Mouse (Mus musculus) MEL (cell line): ENCODE measurements around the gene Fam234b. TPM values are rescaled to one million over a fixed set of nuclear protein-coding genes. Genes with fewer than 3 reads are reported as not detected.

Experiments
- DNase-seq: peaks from one replicate; pipeline ENCODE4 v3.0.0; 2011; ENCODE audit warnings: low read depth, low spot score
- H3K27ac ChIP-seq: 2 replicates; pipeline ENCODE4 v1.5.1; 2012; ENCODE audit warnings: low read depth, mild to moderate bottlenecking, control low read depth, low read length, moderate library complexity; ENCODE audit not compliant: control insufficient read depth
- H3K27me3 ChIP-seq, 2 experiments: fragments of 150-350 bp in 1 of 2; sonication (generic) in 1 of 2; 2 replicates each; pipeline ENCODE4 v1.6.1; 2012; ENCODE audit warnings: low read length in 2 of 2, mild to moderate bottlenecking in 2 of 2, improper control_type of control experiment in 1 of 2, moderate library complexity in 1 of 2; ENCODE audit not compliant: insufficient read depth in 2 of 2, control insufficient read depth in 1 of 2
- H3K36me3 ChIP-seq, 2 experiments: 2 replicates each; pipeline ENCODE4 v1.6.1; 2012 to 2014; ENCODE audit warnings: low read length in 2 of 2, improper control_type of control experiment in 1 of 2, inconsistent platforms in 1 of 2, mild to moderate bottlenecking in 1 of 2; ENCODE audit not compliant: insufficient read depth in 2 of 2, control insufficient read depth in 1 of 2
- H3K4me1 ChIP-seq, 2 experiments: fragments of 150-350 bp in 1 of 2; sonication (generic) in 1 of 2; 2 replicates each; pipeline ENCODE4 v1.6.1; 2012; ENCODE audit warnings: low read length in 2 of 2, improper control_type of control experiment in 1 of 2, mild to moderate bottlenecking in 1 of 2; ENCODE audit not compliant: insufficient read depth in 2 of 2, control insufficient read depth in 1 of 2
- H3K4me3 ChIP-seq, 2 experiments: fragments of 150-350 bp in 1 of 2; sonication (generic) in 1 of 2; 2 replicates each; pipeline ENCODE4 v1.5.1; 2012; ENCODE audit warnings: low read depth in 2 of 2, low read length in 2 of 2, mild to moderate bottlenecking in 2 of 2, moderate library complexity in 2 of 2, control low read depth in 1 of 2, improper control_type of control experiment in 1 of 2; ENCODE audit not compliant: control insufficient read depth in 1 of 2, insufficient read depth in 1 of 2
- H3K79me2 ChIP-seq: 2 replicates; pipeline ENCODE4 v1.6.1; 2012; ENCODE audit warnings: mild to moderate bottlenecking, low read length, moderate library complexity; ENCODE audit not compliant: control insufficient read depth, poor library complexity, insufficient read depth
- H3K9ac ChIP-seq: 2 replicates; pipeline ENCODE4 v1.6.1; 2012; ENCODE audit warnings: low read depth, mild to moderate bottlenecking, control low read depth, low read length, moderate library complexity; ENCODE audit not compliant: control insufficient read depth, poor library complexity, severe bottlenecking
- H3K9me3 ChIP-seq: fragments of 150-350 bp; sonication (generic); replicated peaks from 2 replicates; pipeline ENCODE4 v1.6.1; 2012; ENCODE audit warnings: mild to moderate bottlenecking, low read length, improper control_type of control experiment, moderate library complexity; ENCODE audit not compliant: insufficient read depth
- CHD1 ChIP-seq: IDR thresholded peaks from 2 replicates; pipeline ENCODE4 v1.6.1; 2012; ENCODE audit warnings: low read depth, mild to moderate bottlenecking, inconsistent platforms, low read length, improper control_type of control experiment
- E2F4 ChIP-seq: IDR thresholded peaks from 2 replicates; pipeline ENCODE4 v1.6.1; 2011; ENCODE audit warnings: low read depth, low read length, improper control_type of control experiment, borderline replicate concordance
- ELF1 ChIP-seq: IDR thresholded peaks from 2 replicates; pipeline ENCODE4 v1.6.1; 2014; ENCODE audit warnings: low read depth, mild to moderate bottlenecking, inconsistent platforms, low read length, improper control_type of control experiment, moderate library complexity
- EP300 ChIP-seq, 2 experiments: IDR thresholded peaks; 2 replicates each; pipeline ENCODE4 v1.6.1; 2011; ENCODE audit warnings: improper control_type of control experiment in 2 of 2, low read length in 2 of 2, low read depth in 1 of 2, mild to moderate bottlenecking in 1 of 2
- ETS1 ChIP-seq: IDR thresholded peaks from 2 replicates; pipeline ENCODE4 v1.6.1; 2012; ENCODE audit warnings: low read depth, mild to moderate bottlenecking, inconsistent platforms, low read length, improper control_type of control experiment, moderate library complexity
- GABPA ChIP-seq: IDR thresholded peaks from 2 replicates; pipeline ENCODE4 v1.6.1; 2012; ENCODE audit warnings: low read depth, mild to moderate bottlenecking, inconsistent platforms, low read length, improper control_type of control experiment, moderate library complexity
- GATA1 ChIP-seq: IDR thresholded peaks from 2 replicates; pipeline ENCODE4 v1.6.1; 2011; ENCODE audit warnings: low read depth, low read length, improper control_type of control experiment
- HCFC1 ChIP-seq: IDR thresholded peaks from 2 replicates; pipeline ENCODE4 v1.6.1; 2012; ENCODE audit warnings: low read depth, mild to moderate bottlenecking, inconsistent platforms, low read length, improper control_type of control experiment, moderate library complexity
- JUND ChIP-seq: IDR thresholded peaks from 2 replicates; pipeline ENCODE4 v1.6.1; 2011; ENCODE audit warnings: low read depth, mild to moderate bottlenecking, improper control_type of control experiment, low read length
- KAT2A ChIP-seq: conservative IDR thresholded peaks from 2 replicates; pipeline ENCODE4 v1.6.1; 2012; ENCODE audit warnings: low read depth, low read length, improper control_type of control experiment, inconsistent platforms
- MAFK ChIP-seq: IDR thresholded peaks from 2 replicates; pipeline ENCODE4 v1.6.1; 2011; ENCODE audit warnings: low read depth, mild to moderate bottlenecking, low read length, improper control_type of control experiment, borderline replicate concordance
- MXI1 ChIP-seq: IDR thresholded peaks from 2 replicates; pipeline ENCODE4 v1.6.1; 2011; ENCODE audit warnings: mild to moderate bottlenecking, low read depth, low read length, improper control_type of control experiment
- MYB ChIP-seq: IDR thresholded peaks from 2 replicates; pipeline ENCODE4 v1.6.1; 2011; ENCODE audit warnings: mild to moderate bottlenecking, low read depth, low read length, improper control_type of control experiment
- MYC ChIP-seq: IDR thresholded peaks from 2 replicates; pipeline ENCODE4 v1.6.1; 2011; ENCODE audit warnings: low read depth, mild to moderate bottlenecking, low read length, improper control_type of control experiment, moderate library complexity
- NELFE ChIP-seq: IDR thresholded peaks from 2 replicates; pipeline ENCODE4 v1.6.1; 2011; ENCODE audit warnings: low read depth, low read length, improper control_type of control experiment
- NRF1 ChIP-seq: IDR thresholded peaks from 2 replicates; pipeline ENCODE4 v1.6.1; 2014; ENCODE audit warnings: low read depth, mild to moderate bottlenecking, inconsistent platforms, low read length, improper control_type of control experiment, moderate library complexity; ENCODE audit not compliant: poor library complexity, insufficient read depth, severe bottlenecking
- POLR2A ChIP-seq, 2 experiments: IDR thresholded peaks; 2 replicates each; pipeline ENCODE4 v1.6.1; 2011 to 2012; ENCODE audit warnings: low read length in 2 of 2, mild to moderate bottlenecking in 2 of 2, control low read depth in 1 of 2, improper control_type of control experiment in 1 of 2, low read depth in 1 of 2, moderate library complexity in 1 of 2; ENCODE audit not compliant: control insufficient read depth in 1 of 2, insufficient read depth in 1 of 2, poor library complexity in 1 of 2
- POLR2AphosphoS2 ChIP-seq: IDR thresholded peaks from 2 replicates; pipeline ENCODE4 v1.6.1; 2011; ENCODE audit warnings: low read length, improper control_type of control experiment
- RAD21 ChIP-seq: IDR thresholded peaks from 2 replicates; pipeline ENCODE4 v1.6.1; 2011; ENCODE audit warnings: mild to moderate bottlenecking, low read depth, low read length, improper control_type of control experiment
- SIN3A ChIP-seq: IDR thresholded peaks from 2 replicates; pipeline ENCODE4 v1.6.1; 2012; ENCODE audit warnings: low read length, improper control_type of control experiment, inconsistent platforms
- SMC3 ChIP-seq: IDR thresholded peaks from 2 replicates; pipeline ENCODE4 v1.6.1; 2011; ENCODE audit warnings: low read depth, low read length, improper control_type of control experiment
- TAL1 ChIP-seq: IDR thresholded peaks from 2 replicates; pipeline ENCODE4 v1.6.1; 2012; ENCODE audit warnings: mild to moderate bottlenecking, inconsistent platforms, low read length, moderate library complexity, mixed read lengths
- TCF12 ChIP-seq: IDR thresholded peaks from 2 replicates; pipeline ENCODE4 v1.6.1; 2014; ENCODE audit warnings: low read depth, mild to moderate bottlenecking, inconsistent platforms, low read length, improper control_type of control experiment, moderate library complexity
- UBTF ChIP-seq: IDR thresholded peaks from 2 replicates; pipeline ENCODE4 v1.6.1; 2012; ENCODE audit warnings: low read depth, mild to moderate bottlenecking, inconsistent platforms, low read length, improper control_type of control experiment, moderate library complexity, borderline replicate concordance; ENCODE audit not compliant: insufficient read depth
- USF1 ChIP-seq: IDR thresholded peaks from 2 replicates; pipeline ENCODE4 v1.6.1; 2014; ENCODE audit warnings: low read depth, mild to moderate bottlenecking, inconsistent platforms, low read length, improper control_type of control experiment, moderate library complexity
- USF2 ChIP-seq, 2 experiments: IDR thresholded peaks; 2 replicates each; pipeline ENCODE4 v1.6.1; 2011 to 2012; ENCODE audit warnings: improper control_type of control experiment in 2 of 2, low read length in 2 of 2, borderline replicate concordance in 1 of 2, inconsistent platforms in 1 of 2, low read depth in 1 of 2, mild to moderate bottlenecking in 1 of 2; ENCODE audit not compliant: insufficient read depth in 1 of 2
- ZC3H11A ChIP-seq: IDR thresholded peaks from 2 replicates; pipeline ENCODE4 v1.6.1; 2012; ENCODE audit warnings: low read depth, mild to moderate bottlenecking, inconsistent platforms, low read length, improper control_type of control experiment
- ZNF384 ChIP-seq: IDR thresholded peaks from 2 replicates; pipeline ENCODE4 v1.6.1; 2012; ENCODE audit warnings: low read depth, mild to moderate bottlenecking, inconsistent platforms, low read length, improper control_type of control experiment
- polyA plus RNA-seq, 2 experiments: library from polyadenylated mRNA; stranded (reverse) in 1 of 2; unstranded in 1 of 2; fragments of >175 nt in 1 of 2; fragments of >200 nt in 1 of 2; gene quantifications; 2 replicates each; pipeline versions ENCODE4 v1.2.1 to v1.2.4; 2012; ENCODE audit warnings: low replicate concordance in 2 of 2, low read depth in 1 of 2; ENCODE audit not compliant: insufficient read length in 2 of 2, insufficient read depth in 1 of 2, missing spikeins in 1 of 2
- total RNA-seq: library from RNA; depleted of rRNA; stranded (reverse); fragments of 300-350 nt; gene quantifications from 2 replicates; pipeline ENCODE4 v1.2.3, GENCODE M21; 2012

Gene Fam234b
- total and polyA plus RNA-seq, 3 experiments = 12.2 to 20.5 TPM; not detected in 1

DNA sequence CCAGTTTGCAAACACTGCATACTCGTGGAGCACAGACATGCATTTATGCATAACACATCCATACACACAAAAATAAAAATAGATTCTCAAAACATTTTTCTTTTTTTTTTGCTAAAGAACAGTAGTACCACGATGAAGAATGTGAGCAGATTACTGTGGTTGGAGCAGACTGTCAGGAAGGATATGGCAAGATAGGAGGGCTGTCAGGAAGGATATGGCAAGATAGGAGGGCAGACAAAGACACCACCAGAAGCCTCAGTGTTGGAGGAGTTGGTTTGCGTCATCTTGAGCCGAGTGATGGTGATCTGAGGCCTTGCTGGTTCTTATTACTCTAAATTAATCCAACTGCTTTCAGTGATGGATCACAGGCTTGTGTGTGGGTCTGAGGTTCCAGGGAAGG is 34.9 kb upstream of the Fam234b start:
- no peaks in the 10 kb centered on the region for H3K27me3 ChIP-seq
- H3K79me2 ChIP-seq = no peaks in the 10 kb centered on the region; the same call in 1 of the 2 replicates
- TF ChIP-seq MYB (no peak), POLR2A (IDR thresholded peaks at IDR 0.05; ENCODE audit: control insufficient read depth in 1 of 2, insufficient read depth in 1 of 2, low read depth in 1 of 2, low read length in 2 of 2, poor library complexity in 1 of 2) (no peak), POLR2AphosphoS2 (no peak), CHD1 (no peak), MYC (no peak), EP300 (IDR thresholded peaks at IDR 0.05; ENCODE audit: low read depth in 1 of 2, low read length in 2 of 2) (no peak), KAT2A (no peak), GATA1 (no peak), GABPA (no peak), MAFK (no peak), TCF12 (no peak), RAD21 (no peak), SMC3 (no peak), NRF1 (no peak), ZC3H11A (no peak), ELF1 (no peak)
- TF ChIP-seq, all 39 proteins: peak for 0
- no peak for DNase-seq
- no peak overlapping the region for H3K27ac ChIP-seq
- H3K9ac ChIP-seq = no peak overlapping the region
- H3K36me3 ChIP-seq = peaks cover 0 to 5% of the 10 kb centered on the region in 2 experiments; a peak in 2 of 4 replicates
- H3K9me3 ChIP-seq = no peaks in the 10 kb centered on the region
- no peak overlapping the region for H3K4me3 ChIP-seq
- peaks cover 0 to 9% of the 10 kb centered on the region in 2 experiments; a peak in 3 of 4 replicates for H3K4me1 ChIP-seq

DNA sequence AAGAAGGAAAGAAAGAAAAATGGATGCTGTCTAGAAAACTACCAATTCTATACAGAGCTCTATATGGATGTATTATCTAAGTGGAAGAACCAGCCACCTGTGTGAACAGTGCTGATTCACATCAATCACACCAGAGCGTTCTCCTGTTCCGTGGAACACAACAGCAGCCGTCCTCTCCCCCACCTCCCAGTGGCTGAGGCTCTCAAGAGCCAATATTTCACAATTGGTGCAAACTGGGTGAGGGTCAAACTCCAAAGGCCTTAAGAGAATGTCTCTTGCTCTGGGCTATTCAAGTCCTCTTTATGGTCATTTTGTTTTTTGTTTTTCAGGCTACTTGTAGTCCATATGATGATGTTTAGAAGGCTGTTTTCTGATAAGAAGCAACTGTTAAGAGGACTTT is 32.6 kb upstream of the Fam234b start:
- TF ChIP-seq JUND (no peak), POLR2AphosphoS2 (no peak), USF2 (IDR thresholded peaks at IDR 0.05; ENCODE audit: borderline replicate concordance in 1 of 2, insufficient read depth in 1 of 2, low read depth in 1 of 2, low read length in 2 of 2) (no peak), NELFE (no peak), MXI1 (no peak), ETS1 (no peak), HCFC1 (no peak), KAT2A (no peak), UBTF (no peak), TAL1 (no peak), E2F4 (no peak), GABPA (no peak), POLR2A (IDR thresholded peaks at IDR 0.05; ENCODE audit: control insufficient read depth in 1 of 2, insufficient read depth in 1 of 2, low read depth in 1 of 2, low read length in 2 of 2, poor library complexity in 1 of 2) (no peak), MYB (no peak), ZNF384 (no peak), SMC3 (no peak), MAFK (no peak), USF1 (no peak), SIN3A (no peak), CHD1 (no peak)
- TF ChIP-seq, all 39 proteins: peak for 0
- Histone ChIP-seq H3K9ac (no peak overlapping the region), H3K27me3 (no peaks in the 10 kb centered on the region), H3K79me2 (no peaks in the 10 kb centered on the region; the same call in 1 of the 2 replicates), H3K4me3 (no peak overlapping the region), H3K27ac (no peak overlapping the region), H3K9me3 (no peaks in the 10 kb centered on the region), H3K4me1 (peaks cover 0 to 9% of the 10 kb centered on the region in 2 experiments; a peak in 3 of 4 replicates), H3K36me3 (peaks cover 0 to 7% of the 10 kb centered on the region in 2 experiments; a peak in 2 of 4 replicates)
- no peak for DNase-seq
